Mouse (Mus musculus) spleen, postnatal 4 days (tissue): ENCODE data around the gene Gm8439.

Source experiments
- DNase-seq, 2 experiments: peaks; one replicate each; pipeline ENCODE4 v3.0.0; 2022; ENCODE audit warnings: low spot score in 2 of 2

The Gm8439 gene

DNA sequence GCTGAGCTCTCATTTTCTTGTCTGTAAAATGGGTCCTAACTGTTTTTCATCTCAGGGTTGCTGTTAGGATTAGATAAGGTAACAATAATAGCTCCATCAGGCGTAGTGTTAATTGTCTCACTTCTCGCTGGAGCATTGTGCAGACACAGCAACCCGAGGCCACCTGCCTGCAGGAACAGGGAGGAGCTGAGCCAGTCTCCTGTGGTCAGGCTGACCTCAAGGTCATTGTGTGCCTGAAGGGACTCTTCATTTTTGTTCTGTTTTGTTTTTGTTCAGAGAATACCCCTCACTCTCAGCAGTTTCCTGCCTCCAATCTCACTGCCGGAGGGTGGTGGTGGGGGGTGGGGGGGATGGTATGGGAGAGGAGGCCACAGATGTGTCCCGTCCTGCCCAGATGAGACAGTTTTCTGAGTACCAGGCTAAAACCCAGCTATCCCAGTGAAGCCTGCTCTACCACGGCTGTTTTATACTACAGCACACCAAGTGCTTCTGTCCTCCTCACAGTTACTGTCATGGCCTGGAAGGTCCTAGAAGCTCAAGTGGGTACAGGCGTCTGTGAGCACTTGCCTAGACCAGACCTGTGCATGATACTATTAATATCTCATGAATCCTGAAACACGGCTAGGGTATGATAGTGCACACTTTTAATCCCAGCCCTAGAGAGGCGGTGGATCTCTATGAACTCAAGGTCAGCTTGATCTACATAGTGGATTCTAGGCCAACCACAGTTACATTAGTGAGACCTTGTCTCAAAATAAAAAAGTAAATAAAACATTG, 23.9 kb downstream of the Gm8439 start:
- no peak for DNase-seq

DNA sequence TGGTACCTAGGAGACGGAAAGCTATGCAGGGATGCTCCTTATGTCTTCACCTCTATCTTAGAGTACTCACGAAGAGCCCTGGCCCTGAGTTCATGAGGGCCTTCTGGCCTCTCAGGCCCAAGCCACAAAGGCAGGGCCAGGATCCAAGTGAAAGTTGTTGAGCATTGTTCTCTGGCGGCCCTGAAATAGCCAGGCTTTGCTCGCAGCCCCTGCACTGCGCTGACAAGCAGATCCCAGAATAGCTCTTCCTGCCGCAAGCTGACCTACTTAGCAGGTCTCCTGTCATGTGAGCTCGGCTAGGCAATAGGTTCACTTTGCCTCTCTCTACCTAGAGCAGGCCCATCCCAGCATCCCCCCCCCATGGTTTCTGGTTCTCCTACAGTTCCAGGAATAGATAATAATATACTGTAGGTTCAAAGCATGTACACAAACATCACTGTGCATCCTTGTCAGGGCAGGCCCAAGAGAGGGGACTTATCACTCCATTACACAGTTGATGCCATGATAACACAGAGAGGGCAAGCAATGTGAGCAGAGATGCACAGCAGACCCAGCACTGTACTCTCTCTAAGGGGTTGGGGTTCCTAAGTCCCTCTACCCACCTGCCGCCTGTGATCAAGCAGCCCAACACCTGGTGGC, 25.3 kb downstream of the Gm8439 start:
- DNase-seq: no peak

DNA sequence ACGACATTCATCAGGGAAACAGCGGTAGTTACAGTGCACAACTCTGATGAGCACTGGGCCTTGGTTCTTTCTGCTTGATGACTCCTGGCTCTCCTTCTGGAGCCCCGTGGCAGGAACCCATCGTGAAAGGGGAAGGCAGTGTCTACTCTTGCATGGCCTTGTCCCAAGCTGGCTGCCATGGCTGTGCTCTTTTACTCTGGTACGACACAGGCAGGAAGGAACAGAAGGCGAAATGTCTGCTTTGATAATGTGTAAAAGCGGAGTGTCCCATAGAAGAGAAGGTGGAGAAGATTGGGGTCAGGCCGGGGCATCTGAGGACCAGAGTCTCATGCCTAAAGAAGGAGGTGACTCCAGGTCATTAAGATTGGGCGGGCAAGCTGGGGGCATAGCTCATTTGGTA, 26.1 kb downstream of the Gm8439 start:
- no peak for DNase-seq

DNA sequence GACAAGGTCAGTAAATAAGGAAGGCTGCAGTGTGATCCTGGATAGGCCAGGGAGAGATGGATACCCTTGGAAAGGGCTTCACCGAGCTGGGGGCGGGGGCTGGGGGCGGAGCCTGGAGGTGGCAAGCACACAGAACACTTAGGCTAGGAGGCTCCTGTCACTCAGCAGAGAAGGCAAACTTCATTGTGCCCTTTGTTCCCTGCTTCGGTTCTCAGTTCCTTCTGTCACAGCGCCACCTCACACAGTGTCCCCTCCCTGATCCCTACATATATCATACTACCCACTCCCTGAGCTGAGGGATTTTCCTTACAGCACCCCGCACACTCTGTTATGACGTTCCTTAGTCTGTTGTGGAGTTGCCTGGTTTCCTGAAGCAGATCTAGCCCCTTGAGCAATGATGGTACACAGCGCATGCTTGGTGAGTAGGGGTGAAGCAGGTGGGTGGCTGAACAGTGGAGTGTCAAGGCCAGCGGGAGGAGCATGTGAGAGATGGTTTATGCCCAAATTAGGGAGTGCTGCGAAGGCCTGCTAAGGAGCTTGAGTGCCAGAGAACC, 27.1 kb downstream of the Gm8439 start:
- DNase-seq: no peak

DNA sequence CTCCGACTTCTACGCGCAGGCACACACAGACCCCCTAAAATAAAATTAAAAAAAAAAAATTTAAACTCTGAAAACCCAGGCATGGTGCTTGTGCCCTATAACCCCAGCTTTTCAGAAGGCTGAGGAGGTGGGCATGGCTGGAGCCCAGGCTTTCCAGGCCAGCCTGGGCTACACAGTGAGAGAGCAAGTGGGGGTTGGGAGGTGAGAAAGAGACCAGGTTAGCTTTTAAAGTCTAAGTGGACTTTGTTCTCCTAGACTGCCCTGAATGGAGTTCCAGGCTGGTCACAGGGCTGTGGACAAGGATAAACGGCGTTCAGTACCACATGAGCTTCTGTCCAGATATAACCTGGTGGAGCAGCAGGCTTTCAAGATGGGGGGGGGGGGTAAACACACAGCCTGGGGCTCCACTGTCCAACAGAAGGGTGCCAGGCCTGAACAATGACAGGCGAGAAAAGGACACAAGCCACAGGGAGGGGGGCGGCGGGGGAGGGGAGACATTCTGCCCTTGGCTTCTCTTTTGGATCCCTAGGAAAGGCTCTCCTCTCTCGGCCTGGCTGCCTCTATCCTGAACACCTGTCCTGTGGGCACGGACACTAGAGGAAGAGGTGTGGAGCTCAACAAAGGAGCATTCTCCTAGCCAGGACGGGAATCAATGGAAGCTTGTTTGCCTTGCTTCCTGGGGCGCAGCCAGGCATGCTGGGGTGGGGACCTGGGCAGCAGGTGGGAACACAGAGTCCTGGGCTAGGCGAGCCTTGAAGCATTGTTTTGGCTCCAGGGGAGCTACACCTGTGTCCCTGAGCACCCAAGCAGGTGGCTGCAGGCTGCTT, 27.9 kb downstream of the Gm8439 start:
- DNase-seq: no peak

DNA sequence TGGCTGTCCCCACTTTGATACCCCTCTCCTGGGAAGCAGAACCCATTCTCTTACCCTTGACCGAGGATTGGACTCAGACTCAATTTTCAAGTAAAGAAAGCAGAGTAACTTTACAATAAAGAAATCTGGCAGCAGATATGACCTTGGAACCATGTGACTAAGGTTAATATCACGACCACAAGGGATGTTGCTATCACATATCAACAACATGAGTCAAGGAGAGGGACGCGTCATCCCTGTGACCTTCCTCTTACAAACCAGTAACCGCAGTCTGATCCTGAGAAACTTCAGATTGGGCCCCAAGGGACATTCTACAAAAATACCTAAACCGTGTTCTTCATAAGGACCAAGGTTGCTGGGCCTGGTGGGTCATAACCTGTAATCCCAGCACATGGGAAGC, 39.2 kb downstream of the Gm8439 start:
- no peak for DNase-seq

DNA sequence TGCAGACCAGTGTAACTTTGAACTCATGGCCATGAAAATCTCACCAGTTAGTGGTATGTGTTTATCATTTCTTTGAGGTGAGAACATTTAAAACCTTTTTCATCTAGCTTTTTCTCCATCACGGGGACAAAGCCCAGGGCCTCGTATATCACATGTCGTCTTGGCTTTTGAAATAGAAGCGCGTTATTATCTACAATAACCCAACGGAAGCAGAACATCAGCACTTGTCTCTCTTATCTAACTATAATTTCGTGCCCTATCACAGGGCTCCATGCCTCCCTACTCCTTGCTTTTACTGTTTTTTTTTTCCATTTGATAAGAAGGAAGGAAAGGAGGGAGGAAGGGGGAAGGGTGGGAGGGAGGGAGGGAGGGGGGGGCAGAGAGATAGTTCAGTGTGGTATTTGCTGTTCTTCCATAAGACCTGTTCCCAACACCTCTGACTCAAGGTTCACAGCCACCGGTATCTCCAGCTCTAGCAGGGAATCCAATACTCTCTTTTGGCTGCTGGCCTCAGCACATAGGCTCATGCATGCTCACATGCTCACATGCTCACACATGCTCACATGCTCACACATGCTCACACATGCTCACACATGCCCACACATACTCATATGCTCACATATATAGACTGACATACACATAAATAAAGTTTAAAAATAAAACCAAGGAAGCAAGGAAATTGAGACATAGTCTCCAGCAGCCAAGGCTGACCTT, 41.8 kb downstream of the Gm8439 start:
- DNase-seq: no peak

DNA sequence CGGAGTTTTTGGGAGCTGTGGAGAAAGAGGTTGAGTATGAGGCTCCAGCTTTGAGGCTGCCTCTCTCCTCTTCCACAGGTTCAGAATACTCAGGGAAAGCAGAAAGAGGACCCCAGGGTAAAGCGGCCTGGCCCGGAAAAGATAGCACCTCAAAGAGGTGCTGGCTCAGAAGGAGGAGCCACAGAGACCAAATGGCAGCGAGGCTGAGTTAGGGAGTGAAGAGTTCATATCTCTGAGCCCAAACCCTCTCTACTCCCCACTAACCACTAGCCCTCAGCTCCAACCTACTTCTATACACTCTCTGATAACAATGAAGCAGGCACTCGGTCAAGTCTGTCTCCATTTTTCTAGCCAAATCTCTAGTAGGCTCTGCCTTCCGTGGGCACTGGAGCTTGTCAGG, 43.3 kb downstream of the Gm8439 start:
- DNase-seq: no peak

DNA sequence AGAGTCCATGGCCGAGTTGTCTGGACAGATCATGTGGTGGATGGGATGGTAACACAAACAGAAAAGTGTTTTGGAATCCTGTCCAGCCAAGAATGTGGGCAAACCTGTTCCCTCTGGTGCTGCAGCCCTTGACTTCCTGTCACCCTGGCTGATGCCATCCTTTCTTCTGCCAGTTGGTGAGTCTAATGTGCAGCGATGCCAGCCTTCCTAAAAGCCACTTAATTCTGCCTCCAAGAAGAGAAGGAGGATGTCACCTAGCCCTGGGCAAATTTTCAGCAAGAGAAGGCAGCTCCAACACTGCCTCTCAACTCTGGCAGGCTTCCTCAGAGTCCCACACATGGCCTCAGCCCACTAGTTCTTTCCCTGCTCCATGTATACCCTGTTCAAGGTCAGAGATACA, 46.8 kb downstream of the Gm8439 start:
- no peak for DNase-seq

DNA sequence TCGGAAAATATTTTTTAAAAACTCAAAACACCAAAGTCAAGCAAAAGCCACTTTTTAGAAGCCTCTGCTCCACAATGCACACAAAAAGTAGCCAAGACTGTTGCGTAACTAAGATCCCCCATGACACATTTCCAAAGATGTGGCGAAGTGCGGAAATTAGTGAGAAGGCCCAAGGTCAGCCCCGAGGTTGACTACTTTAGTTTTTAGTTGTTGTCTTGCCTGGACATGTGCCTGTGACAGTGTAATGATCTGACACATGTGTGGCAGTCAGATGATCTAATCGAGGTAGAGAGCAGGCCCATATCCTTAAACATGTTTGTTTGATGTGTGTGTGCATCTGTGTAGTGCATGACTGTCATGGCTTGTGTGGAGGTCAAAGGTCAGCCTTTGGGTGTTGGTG, 53.4 kb downstream of the Gm8439 start:
- no peak for DNase-seq

DNA sequence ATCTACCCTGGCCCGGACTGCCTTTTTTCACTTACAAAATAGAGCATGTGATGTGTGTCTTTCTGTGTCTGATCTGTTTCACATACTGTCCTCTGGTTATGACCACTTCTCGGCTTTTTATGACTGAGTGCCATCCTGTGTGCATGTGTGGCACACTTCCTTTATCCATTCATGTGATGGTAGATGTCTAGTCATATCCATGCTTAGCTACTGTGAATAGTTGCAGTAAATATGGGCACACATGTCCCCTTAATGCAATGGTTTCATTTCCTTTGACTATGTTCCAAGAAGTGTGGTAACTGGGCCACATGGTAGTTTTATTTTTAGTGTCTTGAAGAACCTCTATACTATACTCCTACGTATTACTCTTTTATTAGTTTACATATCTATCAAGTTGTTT, 55.4 kb downstream of the Gm8439 start:
- no peak for DNase-seq

DNA sequence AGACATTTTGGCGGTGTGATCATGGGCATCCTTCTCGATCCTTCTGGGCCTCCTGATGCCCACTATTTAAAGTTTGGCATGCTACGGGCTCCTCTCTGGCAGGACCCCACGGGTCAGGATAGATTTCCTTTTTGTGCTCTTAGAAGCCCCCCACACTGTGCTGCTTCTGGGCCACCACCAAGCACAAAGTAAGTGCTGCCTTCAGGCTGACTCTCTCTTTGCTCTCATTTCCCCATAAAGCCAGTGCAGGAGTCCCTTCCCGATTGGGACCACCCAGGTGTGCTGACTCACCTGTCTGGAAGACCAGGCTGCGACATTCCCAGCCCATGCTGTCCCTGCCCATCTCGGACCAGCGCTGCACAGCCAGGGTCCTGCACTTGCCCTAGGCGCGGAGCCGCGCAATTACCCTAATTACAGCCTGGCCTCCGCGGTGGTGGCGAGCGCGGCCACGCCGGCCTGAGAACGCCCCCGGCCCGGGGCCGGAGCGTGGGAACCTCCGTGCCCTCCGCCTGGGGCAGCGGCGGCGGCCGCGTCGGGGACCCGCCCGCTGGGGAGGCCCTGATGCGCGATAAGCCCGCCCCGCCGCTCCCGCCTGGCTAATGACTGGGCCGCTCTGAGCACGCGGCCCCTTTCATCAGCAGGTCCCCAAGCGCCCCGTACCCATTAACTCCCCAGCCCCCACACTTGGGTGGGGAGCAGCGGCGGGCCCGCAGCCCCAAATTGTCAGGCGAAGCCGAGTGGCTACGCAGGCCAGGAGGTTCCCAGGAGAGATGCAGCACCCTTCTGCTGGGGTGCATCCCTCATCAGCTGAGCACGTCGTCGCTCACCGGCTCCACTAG, 61.0 kb downstream of the Gm8439 start:
- DNase-seq: peak in 1 of 2 experiments; percentile 72

DNA sequence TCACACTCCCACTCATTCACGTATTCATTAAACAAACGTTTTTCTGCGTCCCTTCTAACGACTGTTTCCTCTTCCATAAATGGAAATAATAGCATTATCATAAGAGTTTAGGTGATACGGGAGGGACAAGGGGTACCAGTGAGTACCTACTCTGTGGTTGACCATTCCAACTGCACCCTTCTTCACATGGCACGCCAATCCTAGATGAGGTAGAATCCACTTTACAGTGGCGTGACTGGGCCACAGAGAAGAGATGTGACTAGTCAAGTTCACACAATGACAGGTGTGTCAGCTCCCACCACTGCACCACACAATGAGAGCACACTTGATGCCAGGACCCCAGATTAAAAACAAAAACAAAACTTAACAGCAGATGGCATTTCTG, 61.7 kb downstream of the Gm8439 start:
- no peak for DNase-seq

DNA sequence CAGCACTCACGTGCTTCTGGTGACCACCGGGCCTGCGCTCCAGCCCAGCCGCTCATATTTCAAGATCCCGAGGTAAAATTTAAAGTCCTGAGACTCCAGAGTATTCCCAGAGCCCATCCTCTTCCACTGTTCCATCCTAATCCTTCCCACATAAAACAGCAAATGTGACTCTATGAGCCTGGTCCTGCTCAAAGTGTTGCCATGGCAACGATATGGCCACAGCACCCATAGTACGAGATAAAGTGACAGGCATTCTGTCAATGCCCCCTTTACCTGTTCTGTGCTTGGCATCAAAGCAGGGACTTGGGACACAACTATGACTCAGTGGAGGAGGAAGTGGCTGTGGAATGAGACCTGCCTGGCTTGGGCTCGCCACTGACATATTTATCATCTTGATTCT, 67.4 kb downstream of the Gm8439 start:
- DNase-seq: no peak
